Mouse (Mus musculus): Measurements from ENCODE around the gene Hist1h2bg.

The Hist1h2bg gene

GRCm38 (mm10) chr13:23620056-23620732 is 49.0 kb downstream of the Hist1h2bg start:
- no peak for DNase-seq (ENCODE audit: low spot score in 2 of 2)

- peak; percentile 84 to 94 for DNase-seq (ENCODE audit: low spot score in 2 of 2)
Observed at GRCm38 (mm10) chr13:23620733-23621531, 49.7 kb downstream of the Hist1h2bg start, which contains the start of gene Hist1h2be. Gene Hist1h2be, minus strand, starts transcription at chr13:23621124.

Measured in heart, adult 9 months (tissue).